Mouse (Mus musculus): ENCODE results near the gene Plekhg1. TPM values are rescaled to one million over a fixed set of nuclear protein-coding genes. Genes with fewer than 3 reads are reported as not detected.

Plekhg1 gene
- polyA plus RNA-seq, 1 experiment from 2014 or later: 9.8 TPM

GRCm38 (mm10) chr10:3972237-3972636 is 232.1 kb downstream of the Plekhg1 start:
- peaks cover 40% of the 10 kb centered on the region for H3K4me1 ChIP-seq
- DNase-seq (ENCODE audit: low spot score): no peak
- 90% methylated on average over 9 of the region's 9 CpGs for WGBS
- peak overlapping the region; percentile 76; the same call in 1 of the 2 replicates for H3K4me3 ChIP-seq
- no peaks in the 10 kb centered on the region for H3K27me3 ChIP-seq (ENCODE audit: low read depth, poor library complexity, severe bottlenecking)
- H3K27ac ChIP-seq: no peak overlapping the region; the same call in 1 of the 2 replicates
- no peaks in the 10 kb centered on the region for H3K36me3 ChIP-seq
- no peaks in the 10 kb centered on the region for H3K9me3 ChIP-seq (replicated peaks)

GRCm38 (mm10) chr10:3972981-3973588 is 232.9 kb downstream of the Plekhg1 start, which contains the start of gene Mthfd1l:
Gene Mthfd1l (plus strand): TSS chr10:3973118.
- DNase-seq (ENCODE audit: low spot score): peak; percentile 89
- Histone ChIP-seq H3K4me1 (peaks cover 40% of the 10 kb centered on the region), H3K27ac (peak within 1 kb of the TSS; percentile 96), H3K4me3 (peak within 1 kb of the TSS; percentile 76), H3K27me3 (ENCODE audit: low read depth, poor library complexity, severe bottlenecking) (no peaks in the 10 kb centered on the region), H3K9me3 (replicated peaks) (no peaks in the 10 kb centered on the region), H3K36me3 (no peaks in the 10 kb centered on the region)
- WGBS: under 1% methylated on average over 40 of the region's 40 CpGs

- peak overlapping the region; percentile 96 for H3K27ac ChIP-seq
- H3K27me3 ChIP-seq (ENCODE audit: low read depth, poor library complexity, severe bottlenecking): no peaks in the 10 kb centered on the region
- peaks cover 40% of the 10 kb centered on the region for H3K4me1 ChIP-seq
- peak; percentile 89 for DNase-seq (ENCODE audit: low spot score)
- peak overlapping the region; percentile 76 for H3K4me3 ChIP-seq
- H3K9me3 ChIP-seq (replicated peaks): no peaks in the 10 kb centered on the region
- 1% methylated on average over 39 of the region's 39 CpGs for WGBS
- peaks cover 5% of the 10 kb centered on the region; the same call in 1 of the 2 replicates for H3K36me3 ChIP-seq
These were observed 233.5 kb downstream of the Plekhg1 start for GRCm38 (mm10) chr10:3973589-3974070.

DNA sequence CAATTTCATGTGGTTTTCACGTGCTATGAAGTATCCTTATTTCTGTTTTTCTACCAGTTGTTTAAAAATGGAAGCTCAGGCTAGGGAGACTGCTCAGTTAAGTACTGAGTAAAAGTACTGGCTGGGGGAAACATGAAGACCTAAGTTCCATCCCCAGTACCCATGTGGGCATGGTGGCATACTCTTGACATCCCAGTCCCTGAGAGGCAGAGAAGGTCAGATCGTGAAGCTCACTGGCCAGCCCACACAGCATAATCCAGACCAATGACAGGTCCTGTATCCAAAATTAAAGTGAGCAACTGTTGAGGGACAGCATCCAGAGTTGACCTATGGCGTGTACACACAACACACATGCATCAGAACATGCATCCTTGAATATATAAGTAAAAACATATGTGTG is 234.2 kb downstream of the Plekhg1 start:
- WGBS: 78% methylated on average over 3 of the region's 3 CpGs
- Histone ChIP-seq H3K36me3 (peaks cover 12% of the 10 kb centered on the region), H3K4me3 (peak overlapping the region; percentile 76; the same call in 1 of the 2 replicates), H3K4me1 (peaks cover 37% of the 10 kb centered on the region), H3K27me3 (ENCODE audit: low read depth, poor library complexity, severe bottlenecking) (no peaks in the 10 kb centered on the region), H3K9me3 (replicated peaks) (no peaks in the 10 kb centered on the region), H3K27ac (no peak overlapping the region)
- DNase-seq (ENCODE audit: low spot score): no peak

DNA sequence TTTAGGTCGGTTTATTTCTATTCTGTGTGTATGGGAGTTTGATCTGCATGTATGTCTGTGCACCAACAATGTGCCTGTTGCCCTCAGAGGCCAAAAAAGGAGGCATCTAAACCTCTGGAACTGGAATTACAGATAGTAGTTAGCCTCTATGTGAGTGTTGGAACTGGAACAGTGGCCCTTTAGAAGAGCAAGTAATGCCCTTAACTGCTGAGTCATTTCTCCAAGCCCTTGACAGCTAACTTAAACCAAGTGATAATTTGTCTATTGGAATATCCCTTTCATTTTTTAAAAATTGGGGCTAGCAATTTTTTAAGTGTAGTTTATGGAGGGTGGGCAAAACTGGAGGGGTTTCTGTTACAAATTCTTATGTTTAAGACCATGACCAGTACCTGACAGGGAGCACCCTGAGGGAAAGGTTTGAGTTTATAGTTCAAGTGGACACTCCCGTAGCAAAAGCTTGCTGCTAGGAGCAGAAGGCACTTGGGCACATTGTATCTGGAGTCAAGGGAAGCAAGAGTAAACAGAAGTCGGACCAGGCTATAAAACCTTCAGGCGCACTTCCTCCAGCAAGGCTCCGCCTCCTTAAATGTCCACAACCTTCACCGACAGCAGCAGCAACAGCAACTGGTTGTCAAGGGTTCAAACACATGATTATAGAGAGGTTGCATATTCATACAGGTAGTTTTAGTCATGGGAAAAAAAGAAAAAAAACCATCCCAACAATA is 235.9 kb downstream of the Plekhg1 start:
- no peak overlapping the region for H3K4me3 ChIP-seq
- H3K9me3 ChIP-seq (replicated peaks): no peaks in the 10 kb centered on the region
- no peak for DNase-seq (ENCODE audit: low spot score)
- WGBS: 55% methylated on average over 6 of the region's 6 CpGs
- H3K27ac ChIP-seq: no peak overlapping the region
- H3K4me1 ChIP-seq: peaks cover 37% of the 10 kb centered on the region
- peaks cover 29% of the 10 kb centered on the region for H3K36me3 ChIP-seq
- H3K27me3 ChIP-seq (ENCODE audit: low read depth, poor library complexity, severe bottlenecking): no peaks in the 10 kb centered on the region

GRCm38 (mm10) chr10:3976623-3977010 is 236.5 kb downstream of the Plekhg1 start:
- 91% methylated on average over 4 of the region's 4 CpGs for WGBS
- Histone ChIP-seq H3K9me3 (replicated peaks) (no peaks in the 10 kb centered on the region), H3K27ac (no peak overlapping the region), H3K27me3 (ENCODE audit: low read depth, poor library complexity, severe bottlenecking) (no peaks in the 10 kb centered on the region), H3K4me1 (peaks cover 37% of the 10 kb centered on the region), H3K4me3 (no peak overlapping the region), H3K36me3 (peaks cover 35% of the 10 kb centered on the region)
- DNase-seq (ENCODE audit: low spot score): no peak

DNA sequence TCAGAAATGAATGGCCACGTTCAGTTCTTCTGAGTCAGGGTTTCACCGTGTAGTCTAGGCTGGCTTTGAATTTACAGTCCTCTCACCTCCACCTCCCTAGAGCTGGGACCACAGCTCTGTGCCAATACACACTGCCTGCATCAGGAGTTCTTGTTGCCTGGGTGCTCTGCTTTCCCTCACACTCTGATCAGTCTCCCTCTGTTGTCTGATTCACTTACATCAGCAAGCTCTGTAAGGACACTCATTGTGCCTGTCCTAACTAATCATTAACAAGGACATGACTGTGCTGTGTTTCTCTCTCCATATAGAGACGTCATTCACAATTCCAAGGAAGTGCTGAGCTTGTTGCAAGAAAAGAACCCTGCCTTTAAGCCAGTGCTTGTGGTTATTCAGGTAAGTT is 238.2 kb downstream of the Plekhg1 start:
- Histone ChIP-seq H3K4me1 (peaks cover 27% of the 10 kb centered on the region), H3K4me3 (no peak overlapping the region), H3K9me3 (replicated peaks) (no peaks in the 10 kb centered on the region), H3K36me3 (peaks cover 44% of the 10 kb centered on the region), H3K27me3 (ENCODE audit: low read depth, poor library complexity, severe bottlenecking) (no peaks in the 10 kb centered on the region), H3K27ac (no peak overlapping the region)
- DNase-seq (ENCODE audit: low spot score): no peak
- 90% methylated on average over 3 of the region's 3 CpGs for WGBS

- Histone ChIP-seq H3K9me3 (replicated peaks) (no peaks in the 10 kb centered on the region), H3K27me3 (ENCODE audit: low read depth, poor library complexity, severe bottlenecking) (no peaks in the 10 kb centered on the region), H3K27ac (no peak overlapping the region), H3K4me3 (no peak overlapping the region), H3K36me3 (peaks cover 44% of the 10 kb centered on the region), H3K4me1 (peaks cover 26% of the 10 kb centered on the region)
- DNase-seq (ENCODE audit: low spot score): no peak
- WGBS: 93% methylated on average over 5 of the region's 5 CpGs
These were observed 238.8 kb downstream of the Plekhg1 start for GRCm38 (mm10) chr10:3978792-3979488.

- Histone ChIP-seq H3K27me3 (ENCODE audit: low read depth, poor library complexity, severe bottlenecking) (no peaks in the 10 kb centered on the region), H3K36me3 (peaks cover 55% of the 10 kb centered on the region), H3K4me3 (no peak overlapping the region), H3K27ac (no peak overlapping the region), H3K9me3 (replicated peaks) (no peaks in the 10 kb centered on the region), H3K4me1 (peaks cover 14% of the 10 kb centered on the region)
- 91% methylated on average over 4 of the region's 4 CpGs for WGBS
- DNase-seq (ENCODE audit: low spot score): no peak
These were observed 240.1 kb downstream of the Plekhg1 start for GRCm38 (mm10) chr10:3980231-3980630.

DNA sequence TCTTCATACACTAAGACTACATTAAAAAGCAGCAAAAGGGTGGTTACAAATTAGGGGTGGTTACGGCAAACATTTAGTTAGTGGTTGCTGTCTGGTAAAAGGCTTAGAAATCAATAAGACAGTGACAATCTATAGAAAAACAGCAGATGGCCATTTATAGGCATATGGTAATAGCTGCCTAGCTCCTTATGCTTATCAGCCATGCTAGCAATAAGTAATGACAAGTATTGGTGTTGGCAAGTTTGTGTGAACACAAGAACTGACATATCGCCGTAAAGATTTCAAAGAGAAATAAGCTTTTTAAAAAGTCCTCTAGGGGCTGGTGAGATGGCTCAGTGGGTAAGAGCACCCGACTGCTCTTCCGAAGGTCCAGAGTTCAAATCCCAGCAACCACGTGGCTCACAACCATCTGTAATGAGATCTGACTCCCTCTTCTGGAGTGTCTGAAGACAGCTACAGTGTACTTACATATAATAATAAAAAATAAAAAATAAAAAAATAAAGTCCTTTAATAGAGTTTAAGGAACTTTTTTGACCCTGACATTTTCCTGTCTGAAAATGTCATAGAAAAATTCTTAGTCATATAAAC is 250.2 kb downstream of the Plekhg1 start:
- H3K4me3 ChIP-seq: no peak overlapping the region
- H3K36me3 ChIP-seq: peaks cover 67% of the 10 kb centered on the region
- 95% methylated on average over 6 of the region's 6 CpGs for WGBS
- H3K27me3 ChIP-seq (ENCODE audit: low read depth, poor library complexity, severe bottlenecking): no peaks in the 10 kb centered on the region
- DNase-seq (ENCODE audit: low spot score): no peak
- no peaks in the 10 kb centered on the region for H3K9me3 ChIP-seq (replicated peaks)
- no peaks in the 10 kb centered on the region for H3K4me1 ChIP-seq
- no peak overlapping the region for H3K27ac ChIP-seq

DNA sequence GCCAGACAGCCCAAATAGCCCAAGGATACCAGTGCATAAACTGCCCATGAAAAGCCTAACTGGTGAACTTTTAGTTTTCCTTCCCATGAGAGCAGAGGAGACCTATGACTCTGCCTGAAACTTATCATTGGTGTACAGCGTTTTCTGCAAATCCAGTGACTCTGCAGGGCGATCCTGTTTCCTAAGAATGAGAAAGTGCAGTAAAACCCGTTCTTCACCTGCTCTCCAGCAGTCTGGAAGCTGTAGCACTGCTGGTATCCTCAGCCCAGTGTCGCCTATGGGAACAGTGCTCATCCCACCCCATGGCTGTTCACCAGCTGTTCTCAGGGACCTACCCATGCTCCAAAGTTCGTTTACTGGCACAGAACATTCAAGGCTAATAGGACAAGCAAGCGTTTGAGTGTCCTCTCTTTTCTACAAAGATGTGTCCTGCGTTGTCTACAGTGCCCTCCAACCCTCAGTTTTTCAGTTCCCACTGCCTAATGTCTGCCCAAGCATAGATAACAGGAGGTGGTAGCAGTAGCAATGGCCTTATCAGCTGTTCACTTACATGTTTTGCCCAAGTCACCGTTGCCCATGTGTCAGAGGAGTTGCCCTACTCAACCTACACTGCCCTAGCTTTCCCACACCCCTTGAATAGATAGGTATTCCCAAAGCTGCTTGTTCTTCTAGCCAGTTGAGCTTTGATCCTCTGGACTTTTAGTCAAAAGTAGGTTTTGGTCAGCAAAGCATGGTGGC is 253.4 kb downstream of the Plekhg1 start:
- Histone ChIP-seq H3K4me3 (no peak overlapping the region), H3K36me3 (peaks cover 70% of the 10 kb centered on the region), H3K4me1 (no peaks in the 10 kb centered on the region), H3K27ac (no peak overlapping the region), H3K27me3 (ENCODE audit: low read depth, poor library complexity, severe bottlenecking) (no peaks in the 10 kb centered on the region), H3K9me3 (replicated peaks) (no peaks in the 10 kb centered on the region)
- DNase-seq (ENCODE audit: low spot score): no peak
- 92% methylated on average over 8 of the region's 8 CpGs for WGBS

DNA sequence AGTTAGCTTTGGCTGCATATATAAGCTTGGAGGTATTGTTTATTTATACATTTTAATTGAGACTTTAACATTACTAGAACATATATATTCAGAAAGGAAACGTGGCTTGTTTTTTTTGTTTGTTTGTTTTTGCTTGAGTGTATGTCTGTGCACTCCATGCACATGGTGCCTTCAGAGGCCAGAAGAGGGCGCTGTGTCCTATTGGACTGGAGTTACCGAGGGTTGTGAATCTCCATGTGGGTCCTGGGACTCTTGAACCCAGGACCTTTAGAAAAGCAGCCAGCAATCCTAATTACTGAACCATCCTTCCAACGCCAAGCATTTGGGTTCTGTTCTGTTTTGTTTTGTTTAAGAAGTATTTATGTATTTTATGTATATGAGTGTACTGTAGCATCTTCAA is 255.1 kb downstream of the Plekhg1 start:
- no peaks in the 10 kb centered on the region for H3K4me1 ChIP-seq
- H3K9me3 ChIP-seq (replicated peaks): no peaks in the 10 kb centered on the region
- H3K36me3 ChIP-seq: peaks cover 65% of the 10 kb centered on the region
- no peak overlapping the region for H3K27ac ChIP-seq
- no peaks in the 10 kb centered on the region for H3K27me3 ChIP-seq (ENCODE audit: low read depth, poor library complexity, severe bottlenecking)
- DNase-seq (ENCODE audit: low spot score): no peak
- WGBS: 82% methylated on average over 4 of the region's 4 CpGs
- H3K4me3 ChIP-seq: no peak overlapping the region
